Mouse (Mus musculus) MEL (cell line): ENCODE results near the gene Cmc2. TPM values are rescaled to one million over a fixed set of nuclear protein-coding genes. Genes with fewer than 3 reads are reported as not detected.
A peak's percentile ranks its signal among the peaks of the same experiment; 100 is the strongest.

Source experiments
- DNase-seq: peaks from one replicate; pipeline ENCODE4 v3.0.0; 2011; ENCODE audit warnings: low read depth, low spot score
- H3K27ac ChIP-seq: 2 replicates; pipeline ENCODE4 v1.5.1; 2012; ENCODE audit warnings: low read depth, mild to moderate bottlenecking, control low read depth, low read length, moderate library complexity; ENCODE audit not compliant: control insufficient read depth
- H3K27me3 ChIP-seq, 2 experiments: fragments of 150-350 bp in 1 of 2; sonication (generic) in 1 of 2; 2 replicates each; pipeline ENCODE4 v1.6.1; 2012; ENCODE audit warnings: low read length in 2 of 2, mild to moderate bottlenecking in 2 of 2, improper control_type of control experiment in 1 of 2, moderate library complexity in 1 of 2; ENCODE audit not compliant: insufficient read depth in 2 of 2, control insufficient read depth in 1 of 2
- H3K36me3 ChIP-seq, 2 experiments: 2 replicates each; pipeline ENCODE4 v1.6.1; 2012 to 2014; ENCODE audit warnings: low read length in 2 of 2, improper control_type of control experiment in 1 of 2, inconsistent platforms in 1 of 2, mild to moderate bottlenecking in 1 of 2; ENCODE audit not compliant: insufficient read depth in 2 of 2, control insufficient read depth in 1 of 2
- H3K4me1 ChIP-seq, 2 experiments: fragments of 150-350 bp in 1 of 2; sonication (generic) in 1 of 2; 2 replicates each; pipeline ENCODE4 v1.6.1; 2012; ENCODE audit warnings: low read length in 2 of 2, improper control_type of control experiment in 1 of 2, mild to moderate bottlenecking in 1 of 2; ENCODE audit not compliant: insufficient read depth in 2 of 2, control insufficient read depth in 1 of 2
- H3K4me3 ChIP-seq, 2 experiments: fragments of 150-350 bp in 1 of 2; sonication (generic) in 1 of 2; 2 replicates each; pipeline ENCODE4 v1.5.1; 2012; ENCODE audit warnings: low read depth in 2 of 2, low read length in 2 of 2, mild to moderate bottlenecking in 2 of 2, moderate library complexity in 2 of 2, control low read depth in 1 of 2, improper control_type of control experiment in 1 of 2; ENCODE audit not compliant: control insufficient read depth in 1 of 2, insufficient read depth in 1 of 2
- H3K79me2 ChIP-seq: 2 replicates; pipeline ENCODE4 v1.6.1; 2012; ENCODE audit warnings: mild to moderate bottlenecking, low read length, moderate library complexity; ENCODE audit not compliant: control insufficient read depth, poor library complexity, insufficient read depth
- H3K9ac ChIP-seq: 2 replicates; pipeline ENCODE4 v1.6.1; 2012; ENCODE audit warnings: low read depth, mild to moderate bottlenecking, control low read depth, low read length, moderate library complexity; ENCODE audit not compliant: control insufficient read depth, poor library complexity, severe bottlenecking
- H3K9me3 ChIP-seq: fragments of 150-350 bp; sonication (generic); replicated peaks from 2 replicates; pipeline ENCODE4 v1.6.1; 2012; ENCODE audit warnings: mild to moderate bottlenecking, low read length, improper control_type of control experiment, moderate library complexity; ENCODE audit not compliant: insufficient read depth
- BHLHE40 ChIP-seq: IDR thresholded peaks from 2 replicates; pipeline ENCODE4 v1.6.1; 2012; ENCODE audit warnings: low read depth, mild to moderate bottlenecking, inconsistent platforms, low read length, improper control_type of control experiment, borderline replicate concordance
- CHD1 ChIP-seq: IDR thresholded peaks from 2 replicates; pipeline ENCODE4 v1.6.1; 2012; ENCODE audit warnings: low read depth, mild to moderate bottlenecking, inconsistent platforms, low read length, improper control_type of control experiment
- CHD2 ChIP-seq: IDR thresholded peaks from 2 replicates; pipeline ENCODE4 v1.6.1; 2011; ENCODE audit warnings: low read length, improper control_type of control experiment
- CTCF ChIP-seq, 3 experiments: IDR thresholded peaks in 2 of 3; conservative IDR thresholded peaks in 1 of 3; 2 replicates each; pipeline ENCODE4 v1.5.1; 2011 to 2012; ENCODE audit warnings: low read length in 3 of 3, low read depth in 2 of 3, mild to moderate bottlenecking in 2 of 3, improper control_type of control experiment in 1 of 3, inconsistent platforms in 1 of 3, mixed read lengths in 1 of 3, moderate library complexity in 1 of 3; ENCODE audit not compliant: control insufficient read depth in 1 of 3, insufficient read depth in 1 of 3, poor library complexity in 1 of 3, severe bottlenecking in 1 of 3
- ELF1 ChIP-seq: IDR thresholded peaks from 2 replicates; pipeline ENCODE4 v1.6.1; 2014; ENCODE audit warnings: low read depth, mild to moderate bottlenecking, inconsistent platforms, low read length, improper control_type of control experiment, moderate library complexity
- GATA1 ChIP-seq: IDR thresholded peaks from 2 replicates; pipeline ENCODE4 v1.6.1; 2011; ENCODE audit warnings: low read depth, low read length, improper control_type of control experiment
- KAT2A ChIP-seq: conservative IDR thresholded peaks from 2 replicates; pipeline ENCODE4 v1.6.1; 2012; ENCODE audit warnings: low read depth, low read length, improper control_type of control experiment, inconsistent platforms
- MAX ChIP-seq: IDR thresholded peaks from 2 replicates; pipeline ENCODE4 v1.6.1; 2011; ENCODE audit warnings: low read length, improper control_type of control experiment
- MYC ChIP-seq: IDR thresholded peaks from 2 replicates; pipeline ENCODE4 v1.6.1; 2011; ENCODE audit warnings: low read depth, mild to moderate bottlenecking, low read length, improper control_type of control experiment, moderate library complexity
- NRF1 ChIP-seq: IDR thresholded peaks from 2 replicates; pipeline ENCODE4 v1.6.1; 2014; ENCODE audit warnings: low read depth, mild to moderate bottlenecking, inconsistent platforms, low read length, improper control_type of control experiment, moderate library complexity; ENCODE audit not compliant: poor library complexity, insufficient read depth, severe bottlenecking
- POLR2A ChIP-seq, 2 experiments: IDR thresholded peaks; 2 replicates each; pipeline ENCODE4 v1.6.1; 2011 to 2012; ENCODE audit warnings: low read length in 2 of 2, mild to moderate bottlenecking in 2 of 2, control low read depth in 1 of 2, improper control_type of control experiment in 1 of 2, low read depth in 1 of 2, moderate library complexity in 1 of 2; ENCODE audit not compliant: control insufficient read depth in 1 of 2, insufficient read depth in 1 of 2, poor library complexity in 1 of 2
- POLR2AphosphoS2 ChIP-seq: IDR thresholded peaks from 2 replicates; pipeline ENCODE4 v1.6.1; 2011; ENCODE audit warnings: low read length, improper control_type of control experiment
- POLR2AphosphoS5 ChIP-seq: IDR thresholded peaks from 2 replicates; pipeline ENCODE4 v1.6.1; 2012; ENCODE audit warnings: low read depth, borderline replicate concordance, mild to moderate bottlenecking, inconsistent platforms, low read length, moderate library complexity, mixed read lengths
- RAD21 ChIP-seq: IDR thresholded peaks from 2 replicates; pipeline ENCODE4 v1.6.1; 2011; ENCODE audit warnings: mild to moderate bottlenecking, low read depth, low read length, improper control_type of control experiment
- TAL1 ChIP-seq: IDR thresholded peaks from 2 replicates; pipeline ENCODE4 v1.6.1; 2012; ENCODE audit warnings: mild to moderate bottlenecking, inconsistent platforms, low read length, moderate library complexity, mixed read lengths
- UBTF ChIP-seq: IDR thresholded peaks from 2 replicates; pipeline ENCODE4 v1.6.1; 2012; ENCODE audit warnings: low read depth, mild to moderate bottlenecking, inconsistent platforms, low read length, improper control_type of control experiment, moderate library complexity, borderline replicate concordance; ENCODE audit not compliant: insufficient read depth
- USF1 ChIP-seq: IDR thresholded peaks from 2 replicates; pipeline ENCODE4 v1.6.1; 2014; ENCODE audit warnings: low read depth, mild to moderate bottlenecking, inconsistent platforms, low read length, improper control_type of control experiment, moderate library complexity
- ZMIZ1 ChIP-seq: IDR thresholded peaks from 2 replicates; pipeline ENCODE4 v1.6.1; 2012; ENCODE audit warnings: low read depth, mild to moderate bottlenecking, inconsistent platforms, low read length, improper control_type of control experiment, moderate library complexity
- ZNF384 ChIP-seq: IDR thresholded peaks from 2 replicates; pipeline ENCODE4 v1.6.1; 2012; ENCODE audit warnings: low read depth, mild to moderate bottlenecking, inconsistent platforms, low read length, improper control_type of control experiment
- polyA plus RNA-seq, 2 experiments: library from polyadenylated mRNA; stranded (reverse) in 1 of 2; unstranded in 1 of 2; fragments of >175 nt in 1 of 2; fragments of >200 nt in 1 of 2; gene quantifications; 2 replicates each; pipeline versions ENCODE4 v1.2.1 to v1.2.4; 2012; ENCODE audit warnings: low replicate concordance in 2 of 2, low read depth in 1 of 2; ENCODE audit not compliant: insufficient read length in 2 of 2, insufficient read depth in 1 of 2, missing spikeins in 1 of 2
- total RNA-seq: library from RNA; depleted of rRNA; stranded (reverse); fragments of 300-350 nt; gene quantifications from 2 replicates; pipeline ENCODE4 v1.2.3, GENCODE M21; 2012

Cmc2 gene
- total and polyA plus RNA-seq, 3 experiments: 65.4 to 111 TPM; not detected in 1

- TF ChIP-seq CTCF (IDR thresholded peaks at IDR 0.05 in 2 of 3, conservative IDR thresholded peaks at IDR 0.05 in 1 of 3; ENCODE audit: control insufficient read depth in 1 of 3, insufficient read depth in 1 of 3, low read depth in 2 of 3, low read length in 3 of 3, poor library complexity in 1 of 3, severe bottlenecking in 1 of 3): no peak
- no peak for TF ChIP-seq NRF1
- TF ChIP-seq MAX: peak; percentile 46; the same call in 1 of the 2 replicates
- TF ChIP-seq TAL1: peak; percentile 59
- TF ChIP-seq MYC: no peak
- peak; percentile 74 for TF ChIP-seq GATA1
- TF ChIP-seq POLR2AphosphoS2: no peak
- TF ChIP-seq USF1: no peak
- TF ChIP-seq ZMIZ1: no peak
- no peak for TF ChIP-seq BHLHE40
- TF ChIP-seq UBTF: no peak
- TF ChIP-seq ELF1: no peak
- no peak for TF ChIP-seq RAD21
- no peak for TF ChIP-seq KAT2A
Measured at GRCm38 (mm10) chr8:116947589-116947988, 26.3 kb upstream of the Cmc2 start (continued).

- 0 out of 4 replicates have a peak, but pooled peaks of 1 of the 2 experiments have one; percentile 21 for TF ChIP-seq POLR2A (IDR thresholded peaks at IDR 0.05; ENCODE audit: control insufficient read depth in 1 of 2, insufficient read depth in 1 of 2, low read depth in 1 of 2, low read length in 2 of 2, poor library complexity in 1 of 2)
- TF ChIP-seq ZNF384: 0 out of 2 replicates have a peak, but pooled peaks have one; percentile 8
- TF ChIP-seq CHD1: 0 out of 2 replicates have a peak, but pooled peaks have one; percentile 25
- TF ChIP-seq POLR2AphosphoS5: no peak
- no peak for TF ChIP-seq CHD2
- Histone ChIP-seq H3K27ac (peak overlapping the region; percentile 88), H3K4me3 (peak overlapping the region; percentile 56 to 77), H3K4me1 (peaks cover 2 to 36% of the 10 kb centered on the region in 2 experiments), H3K36me3 (peaks cover 0 to 30% of the 10 kb centered on the region in 2 experiments; a peak in 2 of 4 replicates), H3K79me2 (peaks cover 37% of the 10 kb centered on the region), H3K27me3 (no peaks in the 10 kb centered on the region), H3K9ac (peak overlapping the region; percentile 68), H3K9me3 (no peaks in the 10 kb centered on the region)
- no peak for DNase-seq
Measured at GRCm38 (mm10) chr8:116946851-116947250, 25.6 kb upstream of the Cmc2 start.
